Mouse (Mus musculus): Measurements from ENCODE around the gene Sowahd.

DNA sequence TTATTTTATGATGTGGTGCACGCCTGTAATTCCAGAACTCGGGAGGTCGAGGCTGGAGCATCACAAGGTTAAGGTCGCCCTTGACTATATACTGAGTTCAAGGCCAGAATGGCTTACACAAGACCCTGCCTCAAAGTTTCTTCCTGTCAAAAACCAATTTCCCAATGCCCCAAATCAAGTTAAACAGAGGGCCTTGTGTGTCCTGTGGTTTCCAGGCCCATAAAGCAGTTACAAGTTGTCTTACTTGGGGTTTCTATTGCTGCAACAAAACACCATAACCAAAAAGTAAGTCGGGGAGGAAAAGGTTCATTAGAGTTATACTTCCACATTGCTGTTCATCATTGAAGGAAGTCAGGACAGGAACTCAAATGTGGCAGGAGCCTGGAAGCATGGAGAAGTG lies 20.1 kb downstream of the Sowahd start:
- TF ChIP-seq CTCF (IDR thresholded peaks at IDR 0.05; ENCODE audit: borderline replicate concordance, control insufficient read depth, extremely low read depth, insufficient read depth, low read length, poor library complexity): no peak
- TF ChIP-seq POLR2A (IDR thresholded peaks at IDR 0.05; ENCODE audit: control insufficient read depth, extremely low read depth, insufficient read depth, low read length, poor library complexity): no peak

Measured in thymus, adult 2 months (tissue).